Mouse (Mus musculus) heart, embryonic 15.5 days (tissue): Measurements from ENCODE around the gene Cfap43. TPM values are rescaled to one million over a fixed set of nuclear protein-coding genes. Genes with fewer than 3 reads are reported as not detected.

Experiments
- ATAC-seq: fragments of 200-750 bp; cut with Nextera tagmentation; replicated peaks from 2 replicates; pipeline ENCODE4 v1.8.0; 2017; ENCODE audit warnings: low read depth, moderate TSS enrichment; ENCODE audit not compliant: insufficient number of reproducible peaks, insufficient read depth, low FRiP score
- H3K27ac ChIP-seq: fragments of 300-500 bp; sonication (generic); 2 replicates; pipeline ENCODE4 v1.5.1; 2015; ENCODE audit warnings: mild to moderate bottlenecking, inconsistent platforms
- H3K27me3 ChIP-seq: fragments of 300-500 bp; sonication (generic); 2 replicates; pipeline ENCODE4 v1.6.1; 2015; ENCODE audit warnings: inconsistent platforms
- H3K36me3 ChIP-seq: fragments of 300-500 bp; sonication (generic); 2 replicates; pipeline ENCODE4 v1.6.1; 2015; ENCODE audit warnings: mild to moderate bottlenecking, inconsistent platforms
- H3K4me1 ChIP-seq: fragments of 300-500 bp; sonication (generic); replicated peaks from 2 replicates; pipeline ENCODE4 v1.6.1; 2015; ENCODE audit warnings: inconsistent platforms
- H3K4me2 ChIP-seq: fragments of 300-500 bp; sonication (generic); 2 replicates; pipeline ENCODE4 v1.6.1; 2015; ENCODE audit warnings: inconsistent platforms, mild to moderate bottlenecking, moderate library complexity
- H3K4me3 ChIP-seq: fragments of 300-500 bp; sonication (generic); 2 replicates; pipeline ENCODE4 v1.5.1; 2015; ENCODE audit warnings: mild to moderate bottlenecking, inconsistent platforms
- H3K9ac ChIP-seq: fragments of 300-500 bp; sonication (generic); 2 replicates; pipeline ENCODE4 v1.6.1; 2015; ENCODE audit warnings: mild to moderate bottlenecking, inconsistent platforms
- H3K9me3 ChIP-seq: fragments of 300-500 bp; sonication (generic); replicated peaks from 2 replicates; pipeline ENCODE4 v1.6.1; 2016; ENCODE audit warnings: inconsistent platforms
- WGBS: fragments of 180-500 bp; shearing (Covaris S2); methylation state at CpG from one replicate; pipeline ENCODE4 v1.1.7; 2015; ENCODE audit warnings: mixed read lengths; 5-methylcytosine and 5-hydroxymethylcytosine counted together
- microRNA-seq: library from miRNA; unstranded; fragments of <30 nt; microRNA quantifications from one replicate; pipeline ENCODE4, GENCODE M21; 2016
- polyA plus RNA-seq: library from polyadenylated mRNA; unstranded; fragments of >200 nt; fragmentation: Nextera tagmentation; extraction: Ambion mirVana; gene quantifications from 2 replicates; pipeline ENCODE4 v1.2.1, GENCODE M21; 2015

Gene Cfap43
- polyA plus RNA-seq, 1 experiment from 2014 or later = 0.08 TPM

- H3K9me3 ChIP-seq = no peaks in the 10 kb centered on the region
- H3K27me3 ChIP-seq = no peaks in the 10 kb centered on the region
- H3K36me3 ChIP-seq = no peaks in the 10 kb centered on the region
- no peaks in the 10 kb centered on the region for H3K4me1 ChIP-seq
- no peak overlapping the region for H3K27ac ChIP-seq
- H3K9ac ChIP-seq = no peak overlapping the region
- H3K4me3 ChIP-seq = no peak overlapping the region
- H3K4me2 ChIP-seq = no peak overlapping the region
- no peak for ATAC-seq
- WGBS = 79% methylated on average over 11 of the region's 11 CpGs
Measured at GRCm38 (mm10) chr19:47697067-47697466, 222.0 kb downstream of the Cfap43 start.

GRCm38 (mm10) chr19:47696411-47696810, 222.7 kb downstream of the Cfap43 start:
- Histone ChIP-seq H3K4me1 (no peaks in the 10 kb centered on the region), H3K4me2 (no peak overlapping the region)
- 85% methylated on average over 8 of the region's 8 CpGs for WGBS

GRCm38 (mm10) chr19:47695725-47696124, 223.4 kb downstream of the Cfap43 start:
- 74% methylated on average over 6 of the region's 6 CpGs for WGBS

More at GRCm38 (mm10) chr19:47696411-47696810, 222.7 kb downstream of the Cfap43 start:
- Histone ChIP-seq H3K9me3 (no peaks in the 10 kb centered on the region), H3K36me3 (no peaks in the 10 kb centered on the region), H3K27me3 (peaks cover under 1% of the 10 kb centered on the region; the same call in 1 of the 2 replicates), H3K4me3 (no peak overlapping the region), H3K27ac (no peak overlapping the region), H3K9ac (no peak overlapping the region)
- ATAC-seq = no peak

GRCm38 (mm10) chr19:47691994-47692393, 227.1 kb downstream of the Cfap43 start, which contains the start of gene Col17a1:
Col17a1 (minus strand) TSS chr19:47692094.
- Histone ChIP-seq H3K36me3 (no peaks in the 10 kb centered on the region), H3K9ac (no peak within 1 kb of the TSS), H3K27ac (no peak within 1 kb of the TSS), H3K9me3 (no peaks in the 10 kb centered on the region), H3K27me3 (peaks cover 3% of the 10 kb centered on the region; the same call in 1 of the 2 replicates), H3K4me3 (no peak within 1 kb of the TSS), H3K4me2 (no peak within 1 kb of the TSS), H3K4me1 (no peaks in the 10 kb centered on the region)
- 66% methylated on average over 6 of the region's 6 CpGs for WGBS
- ATAC-seq = no peak

More at GRCm38 (mm10) chr19:47695725-47696124, 223.4 kb downstream of the Cfap43 start:
- H3K4me1 ChIP-seq = no peaks in the 10 kb centered on the region
- no peak overlapping the region for H3K27ac ChIP-seq
- no peak overlapping the region for H3K9ac ChIP-seq
- H3K4me2 ChIP-seq = no peak overlapping the region
- H3K36me3 ChIP-seq = no peaks in the 10 kb centered on the region
- ATAC-seq = no peak
- peaks cover 3% of the 10 kb centered on the region; the same call in 1 of the 2 replicates for H3K27me3 ChIP-seq
- no peaks in the 10 kb centered on the region for H3K9me3 ChIP-seq
- H3K4me3 ChIP-seq = no peak overlapping the region

GRCm38 (mm10) chr19:47689592-47689991, 229.5 kb downstream of the Cfap43 start:
- no peak for ATAC-seq
- no peaks in the 10 kb centered on the region for H3K36me3 ChIP-seq
- H3K4me3 ChIP-seq = no peak overlapping the region
- no peak overlapping the region for H3K4me2 ChIP-seq
- H3K27me3 ChIP-seq = peaks cover 3% of the 10 kb centered on the region; the same call in 1 of the 2 replicates
- H3K9me3 ChIP-seq = no peaks in the 10 kb centered on the region
- no peak overlapping the region for H3K27ac ChIP-seq
- 62% methylated on average over 7 of the region's 7 CpGs for WGBS
- H3K9ac ChIP-seq = no peak overlapping the region
- no peaks in the 10 kb centered on the region for H3K4me1 ChIP-seq

Small RNAs within 50 kb of the gene (microRNA-seq; reads per million reads assigned to microRNA genes)
- gene Gm22240 (not detected), gene Mir8090 (not detected)

Other genes starting within 250 kb of the Cfap43 start
- gene Col17a1, start 227.2 kb downstream of the Cfap43 start, polyA plus RNA-seq = 0.30 and 0.86 TPM in 2 replicates
- 173 and 175 TPM in 2 replicates for gene Sfr1, start 187.6 kb downstream of the Cfap43 start, polyA plus RNA-seq
- gene Gsto1, start 64.3 kb downstream of the Cfap43 start, polyA plus RNA-seq = 97.5 and 103 TPM in 2 replicates
- 0.74 and 1.2 TPM in 2 replicates for gene Gsto2, start 53.8 kb downstream of the Cfap43 start, polyA plus RNA-seq
- 17.4 and 20.7 TPM in 2 replicates for gene Itprip, start within 50 bp of the Cfap43 start, polyA plus RNA-seq
- 0.09 TPM in 1 of 2 replicates, not detected in the other for gene Cfap58, start 18.4 kb upstream of the Cfap43 start, polyA plus RNA-seq